Mouse (Mus musculus): ENCODE results near the gene Hyal4.

DNA sequence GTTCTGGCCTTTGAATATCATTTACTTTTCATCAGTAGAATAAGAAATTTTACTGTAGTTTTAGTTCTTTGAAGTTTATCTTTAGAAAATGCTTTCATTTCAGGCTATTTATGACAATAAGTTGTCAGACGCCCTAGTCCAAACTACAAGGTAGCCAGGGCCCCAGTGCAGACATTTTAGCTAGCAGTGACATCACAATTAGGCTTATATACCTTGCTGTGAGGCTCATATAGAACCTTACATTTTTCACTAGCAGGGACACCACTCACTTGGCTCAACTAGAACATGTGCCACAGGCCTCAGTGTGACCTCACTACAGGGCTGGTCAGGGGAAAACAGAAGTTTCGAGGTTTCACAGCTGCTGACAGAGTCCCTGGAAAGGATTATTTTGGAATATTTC, 40.6 kb upstream of the Hyal4 start:
- TF ChIP-seq CTCF (IDR thresholded peaks at IDR 0.05; ENCODE audit: low read depth, low read length) (no peak), POLR2A (IDR thresholded peaks at IDR 0.05; ENCODE audit: borderline replicate concordance, low read depth, low read length) (no peak)
